Mouse (Mus musculus) kidney, adult 2 months (tissue): ENCODE data around the gene A530016L24Rik. TPM values are rescaled to one million over a fixed set of nuclear protein-coding genes. Genes with fewer than 3 reads are reported as not detected.

Source experiments
- DNase-seq: peaks from one replicate; pipeline ENCODE4 v3.0.0; 2021
- H3K27ac ChIP-seq: fragments of 200-500 bp; 2 replicates; pipeline ENCODE4 v1.5.1; 2012; ENCODE audit warnings: low read depth, low read length, control low read depth, inconsistent platforms; ENCODE audit not compliant: insufficient read depth
- H3K27me3 ChIP-seq: fragments of 200-500 bp; replicated peaks from 2 replicates; pipeline ENCODE4 v1.6.1; 2012; ENCODE audit warnings: mild to moderate bottlenecking, moderate library complexity, low read length, inconsistent platforms; ENCODE audit not compliant: control insufficient read depth, insufficient read depth
- H3K36me3 ChIP-seq: fragments of 200-500 bp; 2 replicates; pipeline ENCODE4 v1.6.1; 2012; ENCODE audit warnings: mild to moderate bottlenecking, moderate library complexity, low read length, inconsistent platforms; ENCODE audit not compliant: control insufficient read depth, insufficient read depth
- H3K4me1 ChIP-seq: fragments of 200-500 bp; 2 replicates; pipeline ENCODE4 v1.6.1; 2011; ENCODE audit warnings: low read length; ENCODE audit not compliant: control insufficient read depth, insufficient read depth
- H3K4me3 ChIP-seq: fragments of 200-500 bp; 2 replicates; pipeline ENCODE4 v1.5.1; 2011; ENCODE audit warnings: mild to moderate bottlenecking, low read depth, low read length, control low read depth; ENCODE audit not compliant: insufficient read depth
- CTCF ChIP-seq: fragments of 200-500 bp; conservative IDR thresholded peaks from 2 replicates; pipeline ENCODE4 v1.5.1; 2011; ENCODE audit warnings: low read depth, mild to moderate bottlenecking, control low read depth, low read length, moderate library complexity, mixed read lengths; ENCODE audit not compliant: insufficient read depth, insufficient read length
- POLR2A ChIP-seq: fragments of 200-500 bp; IDR thresholded peaks from one replicate; pipeline ENCODE4 v1.6.1; 2011; ENCODE audit warnings: low read depth, low read length, control low read depth
- WGBS: fragments of 180-500 bp; shearing (Covaris S2); methylation state at CpG from one replicate; pipeline ENCODE4 v1.1.7; 2018; 5-methylcytosine and 5-hydroxymethylcytosine counted together
- polyA plus RNA-seq: library from polyadenylated mRNA; depleted of rRNA; stranded (reverse); fragments of >200 nt; gene quantifications from 2 replicates; pipeline ENCODE4 v1.2.3, GENCODE M21; 2012

The A530016L24Rik gene
- polyA plus RNA-seq, 1 experiment, result 11.4 TPM

DNA sequence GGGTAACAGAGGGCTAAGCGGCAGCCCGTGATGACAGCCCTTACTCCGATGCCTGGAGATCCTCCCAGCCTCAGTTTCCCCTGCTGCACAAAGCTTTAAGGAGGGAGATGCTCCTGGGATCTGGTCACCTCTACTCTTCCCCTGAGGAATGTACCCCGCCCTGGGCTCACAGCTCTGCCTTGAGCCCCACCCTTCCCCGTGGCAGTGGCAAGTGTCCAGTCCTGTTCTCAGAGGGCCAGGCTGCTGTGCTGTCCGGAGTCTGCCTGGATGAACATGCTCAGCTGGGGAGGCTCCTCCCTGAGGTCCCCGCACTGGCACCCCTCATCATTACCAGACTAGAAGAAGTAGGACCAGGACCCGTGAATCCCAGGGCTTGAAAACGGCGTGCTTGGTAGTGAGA lies 21.9 kb upstream of the A530016L24Rik start:
- no peaks in the 10 kb centered on the region for H3K27me3 ChIP-seq
- H3K4me3 ChIP-seq, result no peak overlapping the region
- DNase-seq, result no peak
- H3K27ac ChIP-seq, result no peak overlapping the region
- TF ChIP-seq CTCF, result no peak
- WGBS, result 50% methylated on average over 10 of the region's 10 CpGs
- no peaks in the 10 kb centered on the region for H3K4me1 ChIP-seq
- no peaks in the 10 kb centered on the region for H3K36me3 ChIP-seq

DNA sequence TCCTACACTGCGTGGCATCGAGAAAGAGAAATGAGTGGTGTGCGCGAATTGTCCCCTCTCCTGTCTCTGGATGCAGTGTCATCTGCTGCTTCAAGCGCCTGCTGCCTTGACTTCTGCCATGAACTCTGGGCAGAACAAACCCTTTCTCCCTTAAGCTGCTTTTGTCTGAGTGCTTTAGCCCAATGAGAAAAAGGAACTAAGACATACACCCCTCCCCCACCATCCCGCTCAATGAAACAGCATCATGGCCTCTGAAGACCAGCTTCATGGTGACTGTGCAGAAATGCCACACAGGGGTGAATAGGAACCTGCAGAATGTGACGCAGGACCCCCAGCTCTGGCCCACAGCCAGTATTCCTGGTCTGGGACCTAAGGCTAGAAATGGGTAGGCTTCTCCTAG lies 19.9 kb upstream of the A530016L24Rik start:
- 92% methylated on average over 7 of the region's 7 CpGs for WGBS
- H3K4me3 ChIP-seq, result no peak overlapping the region
- H3K27ac ChIP-seq, result no peak overlapping the region
- H3K36me3 ChIP-seq, result no peaks in the 10 kb centered on the region
- DNase-seq, result no peak
- H3K27me3 ChIP-seq, result no peaks in the 10 kb centered on the region
- TF ChIP-seq POLR2A (no peak), CTCF (no peak)
- no peaks in the 10 kb centered on the region for H3K4me1 ChIP-seq

DNA sequence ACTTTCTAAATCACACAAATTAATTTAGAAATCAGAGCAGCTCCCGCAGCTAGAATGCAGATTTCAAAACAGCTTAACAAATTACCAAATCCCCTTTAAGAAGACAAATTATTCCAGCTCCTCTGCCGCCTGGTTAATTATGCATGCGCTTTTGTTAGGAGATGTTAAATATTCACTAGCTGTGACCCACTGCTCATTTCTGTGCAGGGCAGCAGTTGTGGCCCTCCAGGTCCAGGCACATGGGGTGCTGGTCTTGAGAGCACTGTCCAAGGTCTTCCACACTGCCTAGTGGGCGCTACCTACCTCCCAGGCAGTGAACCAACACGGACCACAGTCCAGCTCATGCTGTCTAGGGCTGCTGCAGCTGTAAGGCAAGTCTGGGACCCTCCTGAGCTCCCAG lies 19.0 kb upstream of the A530016L24Rik start:
- Histone ChIP-seq H3K4me3 (no peak overlapping the region), H3K27ac (no peak overlapping the region), H3K36me3 (no peaks in the 10 kb centered on the region), H3K4me1 (no peaks in the 10 kb centered on the region), H3K27me3 (no peaks in the 10 kb centered on the region)
- WGBS, result 59% methylated on average over 5 of the region's 5 CpGs
- peak; percentile 55 for DNase-seq
- TF ChIP-seq POLR2A (no peak), CTCF (no peak)

DNA sequence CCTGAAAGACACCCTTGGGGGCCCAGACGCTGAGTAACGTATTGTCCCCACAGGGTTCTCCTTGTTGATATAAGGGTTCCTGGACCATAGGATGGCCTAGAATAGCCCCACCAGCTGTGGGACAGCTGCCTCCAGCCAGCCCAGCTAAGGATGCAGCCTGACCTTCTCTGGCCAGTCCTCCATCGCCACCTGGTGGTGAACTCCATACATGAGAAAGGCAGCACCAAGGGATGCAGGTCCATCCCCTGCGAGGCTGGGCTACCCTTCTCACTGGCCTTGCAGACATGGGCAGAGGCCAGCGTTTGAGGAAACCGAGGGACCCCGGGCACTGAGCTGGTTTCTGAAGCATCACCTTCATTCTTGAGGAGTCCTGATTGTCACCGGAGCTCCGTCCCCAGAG lies 15.5 kb upstream of the A530016L24Rik start:
- Histone ChIP-seq H3K27me3 (no peaks in the 10 kb centered on the region), H3K4me3 (no peak overlapping the region), H3K36me3 (no peaks in the 10 kb centered on the region), H3K27ac (no peak overlapping the region), H3K4me1 (no peaks in the 10 kb centered on the region)
- peak; percentile 98; the same call in 1 of the 2 replicates for TF ChIP-seq CTCF
- no peak for TF ChIP-seq POLR2A
- peak; percentile 85 for DNase-seq
- 16% methylated on average over 9 of the region's 9 CpGs for WGBS

DNA sequence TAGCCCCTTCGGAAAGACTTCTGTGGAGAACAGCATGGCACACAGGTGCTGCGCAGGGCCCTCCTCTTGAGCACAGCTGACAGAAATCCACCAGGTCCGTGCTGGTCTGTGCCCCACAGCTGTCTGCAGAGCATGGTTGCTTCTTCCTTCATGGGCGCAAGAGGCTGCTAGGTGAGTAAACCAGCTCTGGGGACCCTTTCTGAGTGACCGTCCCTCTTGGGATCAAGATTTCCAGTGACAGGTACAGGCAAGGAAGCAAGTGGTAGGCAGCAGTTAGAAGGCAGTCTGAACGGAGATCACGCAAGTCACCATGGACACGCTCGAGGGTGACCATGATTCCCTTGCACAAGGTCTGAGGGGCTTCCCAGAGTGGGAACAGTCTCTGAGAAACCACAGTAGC lies 287 bp downstream of the A530016L24Rik start:
- H3K4me3 ChIP-seq, result no peak overlapping the region
- H3K27me3 ChIP-seq, result no peaks in the 10 kb centered on the region
- no peak overlapping the region for H3K27ac ChIP-seq
- peaks cover 21% of the 10 kb centered on the region for H3K4me1 ChIP-seq
- DNase-seq, result no peak
- 98% methylated on average over 9 of the region's 9 CpGs for WGBS
- TF ChIP-seq CTCF (no peak), POLR2A (no peak)
- H3K36me3 ChIP-seq, result no peaks in the 10 kb centered on the region

DNA sequence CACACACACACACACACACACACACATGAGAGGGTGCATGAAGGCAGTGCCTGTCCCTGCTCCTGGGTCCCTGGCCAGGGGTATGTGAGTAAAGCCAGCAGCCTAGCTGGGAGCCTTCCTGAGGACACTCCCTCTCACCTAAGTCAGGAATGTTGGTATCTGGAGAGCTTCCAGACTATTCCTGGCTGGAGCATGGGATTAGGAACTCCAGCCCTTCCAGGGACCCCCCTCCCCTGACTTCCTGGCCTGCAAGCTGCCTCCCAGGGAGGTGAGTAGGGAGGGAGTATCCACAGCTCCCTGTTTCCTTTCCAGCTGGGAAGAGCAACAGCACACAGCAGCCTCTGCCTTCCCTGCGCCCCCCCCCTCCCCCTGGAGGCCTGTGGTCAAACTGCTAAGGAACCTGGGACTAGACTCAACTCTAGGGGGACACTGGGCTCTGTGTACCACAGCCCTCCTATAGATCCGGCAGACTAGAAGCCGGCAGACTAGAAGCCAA lies 1.2 kb downstream of the A530016L24Rik start:
- 38% methylated on average over 3 of the region's 3 CpGs for WGBS
- DNase-seq, result peak; percentile 89
- H3K36me3 ChIP-seq, result no peaks in the 10 kb centered on the region
- H3K27me3 ChIP-seq, result no peaks in the 10 kb centered on the region
- no peak for TF ChIP-seq CTCF
- no peak for TF ChIP-seq POLR2A
- H3K4me1 ChIP-seq, result peaks cover 21% of the 10 kb centered on the region
- H3K27ac ChIP-seq, result no peak overlapping the region; the same call in 1 of the 2 replicates
- no peak overlapping the region for H3K4me3 ChIP-seq

DNA sequence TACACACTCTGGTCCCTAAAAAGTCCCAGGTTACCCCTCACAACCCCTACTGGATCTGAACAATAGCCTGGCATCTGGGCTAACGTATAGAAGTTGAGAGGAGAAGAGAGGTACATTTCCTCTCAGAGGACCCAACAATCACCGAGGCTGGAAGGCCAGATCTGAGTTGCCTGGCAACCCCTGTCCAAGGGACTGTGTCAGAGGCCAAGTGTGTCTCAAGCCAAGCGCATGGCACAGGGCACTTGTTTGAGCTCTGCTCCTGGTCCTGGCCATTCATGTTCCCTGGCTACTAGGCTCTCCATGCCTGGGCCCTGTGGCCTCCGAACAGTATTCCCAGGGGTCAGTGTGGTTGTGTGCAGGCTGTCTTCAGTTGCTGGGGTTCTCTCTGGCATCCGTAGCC lies 6.9 kb downstream of the A530016L24Rik start:
- Histone ChIP-seq H3K4me1 (0 out of 2 replicates have a peak, but pooled peaks cover 3% of the 10 kb centered on the region), H3K4me3 (no peak overlapping the region), H3K27me3 (no peaks in the 10 kb centered on the region), H3K27ac (no peak overlapping the region), H3K36me3 (no peaks in the 10 kb centered on the region)
- TF ChIP-seq CTCF, result no peak
- TF ChIP-seq POLR2A, result no peak
- no peak for DNase-seq
- 76% methylated on average over 5 of the region's 5 CpGs for WGBS
